Mouse (Mus musculus) adrenal gland, adult 8-10 months (tissue): ENCODE data around the gene Gm6034. TPM values are rescaled to one million over a fixed set of nuclear protein-coding genes. Genes with fewer than 3 reads are reported as not detected.
A peak's percentile ranks its signal among the peaks of the same experiment; 100 is the strongest.
"Not testable (repeated sequence)": the region's sequence is repeated elsewhere in the genome, so short reads cannot be mapped to it uniquely, and the experiment has no call there.

Source experiments
- DNase-seq: peaks from one replicate; pipeline ENCODE4 v3.0.0; 2022
- total RNA-seq, 4 experiments: library from RNA; stranded (reverse); gene quantifications; 2 replicates each; pipeline ENCODE4 v1.2.4; 2022

Gm6034 gene
- total RNA-seq, 4 experiments from 2014 or later: 0.17 to 0.30 TPM; not detected in 2

DNA sequence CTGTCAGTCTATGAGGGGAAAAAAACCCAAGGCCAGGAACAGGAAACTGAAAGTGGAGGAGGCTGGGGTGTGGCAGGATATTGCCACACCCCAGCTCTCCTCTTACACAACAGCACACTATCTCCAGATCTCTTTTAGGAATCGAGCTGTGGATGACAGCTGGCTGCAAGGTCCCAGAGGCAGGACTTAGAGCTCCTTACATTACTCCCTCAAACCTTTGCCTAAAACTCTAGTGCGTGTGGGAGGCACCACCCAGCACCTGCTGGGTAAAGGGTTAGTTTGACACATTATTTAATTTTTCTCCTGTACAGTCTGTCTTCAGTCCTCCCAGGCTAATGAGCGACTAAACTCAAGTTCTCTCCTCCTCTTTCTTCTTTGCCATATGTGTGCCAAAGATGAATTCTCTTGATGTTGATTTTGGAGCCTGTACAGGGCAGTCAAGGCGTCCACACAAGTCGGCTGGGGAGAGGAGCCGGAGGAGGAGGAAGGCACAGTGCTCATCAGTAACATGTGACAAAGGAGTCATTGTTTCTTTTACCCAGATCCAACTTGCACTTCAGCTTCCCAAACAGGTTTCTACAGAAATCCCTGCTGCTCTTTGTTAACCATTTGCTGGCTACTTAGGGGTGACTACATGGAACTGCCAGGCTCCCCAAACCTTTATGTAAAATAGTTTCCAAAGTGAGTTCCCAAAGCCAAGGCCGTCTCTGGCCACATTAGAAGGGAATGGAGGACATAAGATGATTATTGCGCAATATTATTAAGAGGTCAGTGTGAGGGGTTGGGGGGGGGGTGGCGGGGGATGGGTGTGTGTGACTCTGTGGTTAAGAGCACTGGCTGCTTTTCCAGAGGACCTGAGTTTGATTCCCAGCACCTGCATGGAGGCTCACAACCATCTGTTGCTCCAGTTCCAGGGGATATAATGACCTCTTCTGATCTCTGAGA lies 18.8 kb upstream of the Gm6034 start:
- DNase-seq: no peak

DNA sequence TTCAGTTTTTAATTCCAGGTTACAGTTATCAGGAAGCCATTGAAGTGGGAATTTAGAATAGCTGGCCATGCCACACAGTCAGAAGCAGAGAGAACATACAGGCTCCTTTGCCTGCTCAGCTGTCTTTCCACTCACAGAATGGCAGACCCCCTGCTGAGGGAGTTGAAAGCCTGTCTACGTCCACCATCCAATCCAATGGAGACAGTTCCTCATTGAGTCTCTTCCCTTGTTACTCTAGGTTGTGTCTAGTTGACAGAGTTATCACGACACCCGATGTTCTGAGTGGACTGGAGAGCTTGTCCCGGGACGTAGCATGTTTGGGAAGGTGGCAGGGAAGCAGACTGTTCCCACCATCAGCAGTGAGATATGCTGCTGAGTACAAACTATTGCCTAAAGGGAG lies 17.6 kb upstream of the Gm6034 start:
- no peak for DNase-seq

DNA sequence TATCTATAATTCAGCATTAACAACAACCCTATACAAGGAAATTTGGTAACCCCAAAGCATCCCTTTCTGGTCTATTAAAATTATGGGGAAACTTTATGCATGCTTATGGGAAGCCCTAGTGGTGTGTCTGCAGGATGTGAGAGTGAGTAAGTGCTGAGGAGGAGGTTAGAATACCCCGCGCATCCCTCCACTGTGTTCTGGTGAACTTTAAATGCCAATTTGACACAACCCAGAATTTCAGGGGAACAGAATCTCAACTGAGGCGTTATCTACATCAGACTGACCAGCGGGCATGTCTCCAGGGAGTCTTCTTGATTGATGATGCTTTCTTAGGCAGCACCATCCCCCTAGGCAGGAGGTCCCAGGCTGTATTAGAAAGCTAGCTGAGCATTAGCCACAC lies 16.9 kb upstream of the Gm6034 start:
- no peak for DNase-seq

DNA sequence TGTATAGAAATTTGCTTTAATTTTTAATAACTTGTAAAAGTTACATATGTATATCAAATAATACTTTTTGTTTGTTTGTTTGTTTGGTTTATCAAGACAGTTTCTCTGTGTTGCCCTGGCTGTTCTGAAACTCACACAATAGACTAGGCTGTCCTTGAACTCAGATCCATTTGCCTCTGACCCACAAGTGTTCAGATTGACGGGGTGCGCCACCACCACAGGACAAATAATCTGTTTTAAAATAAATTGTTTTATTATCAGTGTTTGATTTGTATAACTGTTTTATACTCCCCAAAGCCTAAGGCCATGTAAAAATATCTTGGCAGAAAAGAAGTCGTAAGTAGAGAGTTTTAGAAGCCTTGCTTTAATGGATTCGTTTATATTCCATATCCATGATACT lies 15.1 kb upstream of the Gm6034 start:
- no peak for DNase-seq

DNA sequence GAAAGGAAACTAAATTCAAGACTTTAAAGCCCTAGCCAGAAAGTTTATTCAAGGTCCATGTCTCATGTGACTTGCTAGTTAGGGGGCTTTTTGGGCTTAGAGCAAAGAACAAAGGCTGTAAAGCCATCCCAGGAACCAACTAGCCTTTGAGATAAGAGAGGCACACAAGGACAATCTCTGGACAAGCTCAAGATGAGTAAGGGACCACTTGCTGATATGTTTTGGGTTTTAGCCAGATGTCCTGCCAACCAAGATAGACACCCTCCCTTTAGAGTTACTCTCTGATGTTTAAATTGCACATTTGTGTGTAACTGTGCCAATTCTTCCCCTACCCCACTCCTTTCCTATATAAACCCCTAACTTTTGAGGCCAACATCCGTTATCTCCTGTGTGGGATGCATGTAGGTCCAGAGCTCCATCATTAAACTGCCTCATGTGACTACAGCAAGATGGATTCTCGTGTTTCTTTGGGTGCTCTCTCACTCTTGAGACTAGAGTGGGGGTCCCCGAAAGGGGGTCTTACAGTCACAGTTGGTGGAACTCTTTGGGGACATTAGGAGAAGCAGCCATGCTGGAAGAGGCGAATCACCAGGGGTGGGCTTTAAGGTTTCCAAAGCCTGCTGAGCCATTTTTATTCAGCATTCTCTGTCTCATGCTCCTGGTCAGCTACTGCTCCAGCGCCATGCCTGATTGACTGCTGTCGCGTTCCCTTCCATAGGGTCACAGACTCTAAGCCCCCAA lies 13.7 kb upstream of the Gm6034 start:
- DNase-seq: no peak

DNA sequence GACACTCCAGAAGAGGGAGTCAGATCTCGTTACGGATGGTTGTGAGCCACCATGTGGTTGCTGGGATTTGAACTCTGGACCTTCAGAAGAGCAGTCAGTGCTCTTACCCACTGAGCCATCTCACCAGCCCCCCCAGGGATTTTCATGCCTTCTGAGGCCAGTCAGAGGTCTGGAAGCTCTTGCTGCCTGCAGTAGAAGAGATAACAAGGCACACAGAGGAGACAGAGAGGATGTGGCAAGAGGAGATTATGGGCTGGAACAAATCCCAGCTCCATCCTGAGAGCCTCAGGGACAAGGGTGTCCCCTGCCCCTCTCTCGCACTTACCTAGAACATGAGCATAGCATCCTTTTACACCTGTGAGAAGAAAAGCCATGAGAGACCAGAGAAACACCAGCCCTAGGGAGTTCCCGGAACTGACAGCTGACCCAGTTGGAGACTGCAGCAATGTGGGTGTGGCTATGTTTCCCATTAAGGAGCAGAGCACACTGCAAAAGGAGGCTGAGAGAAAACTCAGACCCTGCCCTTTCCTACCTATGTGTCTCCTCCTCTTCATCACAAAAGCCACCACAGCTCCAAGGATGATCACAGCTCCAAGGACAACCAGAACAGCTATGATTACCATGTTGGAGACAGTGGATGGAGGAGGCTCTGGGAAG lies 12.6 kb upstream of the Gm6034 start:
- DNase-seq: not testable (repeated sequence)

DNA sequence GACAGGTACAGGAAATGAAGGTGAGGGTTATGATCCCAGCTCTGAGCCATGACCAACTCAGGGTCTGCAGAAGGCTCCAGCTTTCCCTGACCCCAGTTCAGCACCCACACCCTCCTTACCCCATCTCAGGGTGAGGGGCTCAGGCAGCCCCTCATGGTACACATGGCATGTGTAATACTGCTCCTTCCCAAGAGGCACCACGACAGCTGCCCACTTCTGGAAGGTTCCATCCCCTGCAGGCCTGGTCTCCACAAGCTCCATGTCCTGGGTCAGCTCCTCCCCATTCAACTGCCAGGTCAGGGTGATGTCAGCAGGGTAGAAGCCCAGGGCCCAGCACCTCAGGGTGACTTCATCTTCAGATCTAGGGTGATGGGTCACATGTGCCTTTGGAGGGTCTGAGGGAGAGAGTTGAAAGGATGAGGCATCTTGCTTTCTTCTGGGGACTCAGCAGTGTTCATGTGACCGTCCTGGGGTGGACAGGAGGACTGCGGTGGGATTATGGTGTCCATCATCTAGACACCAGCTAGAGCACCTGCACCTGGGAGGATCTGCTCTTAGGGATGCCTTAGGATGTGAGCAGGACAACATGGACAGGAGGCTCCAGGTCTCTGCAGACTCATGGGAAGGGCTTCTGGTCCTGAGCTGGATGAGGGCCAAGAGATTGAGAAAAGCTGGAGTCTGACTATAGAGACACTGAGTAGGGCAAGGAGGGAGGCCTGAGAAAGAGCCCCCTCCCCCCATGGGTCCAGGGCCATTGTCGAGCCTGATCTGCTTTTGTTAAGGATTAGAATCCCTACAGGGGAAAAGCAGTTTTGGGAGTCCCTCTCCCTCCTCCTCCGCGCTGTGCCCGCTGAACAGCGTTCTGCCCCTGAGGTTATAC lies 11.8 kb upstream of the Gm6034 start:
- not testable (repeated sequence) for DNase-seq

DNA sequence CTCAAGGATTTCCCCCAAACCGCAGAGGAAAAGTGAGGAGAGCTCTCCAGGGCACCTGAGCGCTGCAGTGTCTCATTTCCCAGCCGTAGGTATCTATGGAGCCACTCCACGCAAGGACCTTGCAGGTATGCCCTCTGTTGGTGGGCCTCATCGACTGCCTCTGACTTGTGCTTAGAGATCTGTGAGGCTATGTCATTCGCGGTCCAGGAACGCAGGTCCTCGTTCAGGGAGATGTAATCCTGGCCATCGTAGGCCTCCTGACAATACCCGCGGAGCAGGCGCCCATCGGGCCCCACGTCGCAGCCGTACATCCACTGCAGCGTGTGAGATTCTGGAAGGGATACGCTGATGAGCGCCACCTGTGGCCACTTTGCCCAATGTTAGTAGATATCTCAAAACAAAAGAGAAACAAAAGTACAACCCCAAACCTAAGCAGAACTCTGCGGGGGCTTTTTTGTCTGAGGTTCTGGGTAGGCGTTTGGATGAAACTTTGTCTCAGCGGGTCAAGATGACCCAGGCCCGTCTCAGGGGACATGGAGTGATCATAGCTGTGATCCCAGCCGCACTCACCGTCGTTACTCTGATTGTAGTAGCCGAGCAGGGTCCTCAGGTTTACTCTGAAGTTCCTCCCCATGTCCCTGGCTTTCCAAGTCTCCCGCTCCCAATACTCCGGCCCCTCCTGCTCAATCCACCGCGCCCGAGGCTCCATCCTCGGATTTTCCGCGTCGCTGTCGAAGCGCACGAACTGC lies 11.0 kb upstream of the Gm6034 start:
- DNase-seq: not testable (repeated sequence)

DNA sequence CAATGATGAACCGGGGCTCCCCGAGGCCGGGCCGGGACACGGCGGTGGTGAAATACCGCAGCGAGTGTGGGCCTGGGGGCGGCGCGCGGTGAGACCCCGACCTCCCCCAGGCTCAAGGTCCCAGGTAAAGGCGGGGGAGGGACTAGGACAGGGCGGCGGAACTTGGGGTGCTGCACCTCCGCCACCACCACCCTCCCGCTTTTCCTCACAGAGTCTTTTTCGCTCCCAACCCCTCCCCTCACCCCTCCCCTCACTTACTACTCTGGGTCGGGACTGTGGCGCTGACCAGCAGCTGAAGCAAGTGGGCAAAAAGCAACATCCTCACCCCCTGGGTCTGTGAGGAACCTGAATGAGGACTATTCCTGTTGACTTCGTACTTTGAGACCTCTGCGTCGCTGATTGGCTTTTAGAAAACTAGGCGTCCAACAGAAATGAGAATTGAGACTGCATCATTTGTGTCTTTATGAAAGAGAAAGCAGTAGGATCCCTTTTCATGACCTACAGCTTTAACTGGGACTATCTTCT lies 10.3 kb upstream of the Gm6034 start, which contains the start of gene H2-T23:
Gene H2-T23, minus strand, starts transcription at position 505 of the 525 bp plus-strand sequence.
- DNase-seq: peak; percentile 63

DNA sequence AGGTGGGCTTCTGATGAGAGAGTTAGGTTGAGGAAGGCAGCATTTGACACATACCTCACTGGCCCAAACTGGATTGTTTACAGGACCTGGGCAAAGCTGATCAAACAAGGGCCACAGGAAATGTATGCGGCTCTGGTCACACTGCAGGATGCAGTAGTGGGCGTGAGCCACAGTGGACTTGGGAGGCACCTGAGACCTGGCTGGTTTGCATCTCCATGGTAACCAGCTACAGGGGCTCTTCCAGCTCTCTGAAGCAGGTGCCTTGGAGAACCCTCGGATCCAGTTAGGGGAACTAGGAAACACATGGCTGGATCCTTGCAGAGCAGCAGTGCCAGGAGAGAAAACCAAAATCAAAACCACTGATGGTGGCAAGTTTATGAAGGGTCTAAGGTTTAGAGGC lies 8.2 kb upstream of the Gm6034 start:
- DNase-seq: not testable (repeated sequence)

DNA sequence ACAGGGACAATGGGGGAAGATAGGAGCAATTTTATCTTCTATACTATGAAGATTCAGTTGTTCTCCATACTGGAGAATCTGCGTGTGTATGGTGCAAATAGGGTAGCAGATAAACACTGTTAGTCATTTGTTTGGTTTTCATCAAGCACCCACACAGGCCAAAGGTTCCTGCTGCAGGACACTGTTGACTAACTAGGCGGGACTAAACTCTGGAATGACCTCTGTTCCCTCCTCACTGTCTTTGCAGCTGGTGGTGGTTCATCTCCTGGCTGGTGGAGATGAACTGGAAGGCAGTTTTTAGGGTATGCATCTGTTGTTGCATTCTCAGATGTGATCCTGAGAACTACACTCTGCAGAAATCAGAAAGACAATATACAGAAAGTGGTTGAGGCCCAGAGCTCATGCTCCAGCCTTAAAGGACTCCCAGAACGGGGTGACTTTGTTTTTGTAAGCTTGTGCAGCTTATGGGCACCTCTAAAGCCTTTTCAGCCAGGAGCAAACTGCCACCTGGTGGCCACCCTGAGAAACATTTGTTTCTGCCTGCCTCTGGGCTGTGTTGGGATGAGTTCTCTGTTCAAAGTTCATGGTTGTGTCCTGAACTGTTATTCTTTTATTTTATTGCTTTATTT lies 7.6 kb upstream of the Gm6034 start:
- not testable (repeated sequence) for DNase-seq

DNA sequence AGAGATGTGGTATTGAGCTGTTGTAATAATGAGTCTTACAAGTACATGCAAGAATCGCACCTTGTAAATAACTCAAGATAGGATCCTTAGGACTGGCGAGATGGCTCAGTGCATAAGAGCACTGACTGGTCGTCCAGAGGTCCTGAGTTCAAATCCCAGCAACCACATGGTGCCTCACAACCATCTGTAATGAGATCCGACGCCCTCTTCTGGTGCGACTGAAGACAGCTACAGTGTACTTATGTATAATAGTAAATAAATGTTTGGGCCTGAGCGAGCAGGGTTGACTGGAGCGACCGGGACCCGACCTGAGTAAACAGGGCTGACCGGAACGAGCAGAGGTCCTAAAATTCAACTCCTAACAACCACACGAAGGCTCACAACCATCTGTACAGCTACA lies 6.6 kb upstream of the Gm6034 start:
- not testable (repeated sequence) for DNase-seq

DNA sequence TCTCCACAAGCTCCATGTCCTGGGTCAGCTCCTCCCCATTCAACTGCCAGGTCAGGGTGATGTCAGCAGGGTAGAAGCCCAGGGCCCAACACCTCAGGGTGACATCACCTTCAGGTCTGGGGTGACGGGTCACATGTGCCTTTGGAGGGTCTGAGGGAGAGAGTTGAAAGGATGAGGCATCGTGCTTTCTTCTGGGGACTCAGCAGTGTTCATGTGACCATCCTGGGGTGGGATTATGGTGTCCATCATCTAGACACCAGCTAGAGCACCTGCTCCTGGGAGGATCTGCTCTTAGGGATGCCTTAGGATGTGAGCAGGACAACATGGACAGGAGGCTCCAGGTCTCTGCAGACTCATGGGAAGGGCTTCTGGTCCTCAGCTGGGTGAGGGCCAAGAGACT lies 2.2 kb upstream of the Gm6034 start:
- DNase-seq: not testable (repeated sequence)

DNA sequence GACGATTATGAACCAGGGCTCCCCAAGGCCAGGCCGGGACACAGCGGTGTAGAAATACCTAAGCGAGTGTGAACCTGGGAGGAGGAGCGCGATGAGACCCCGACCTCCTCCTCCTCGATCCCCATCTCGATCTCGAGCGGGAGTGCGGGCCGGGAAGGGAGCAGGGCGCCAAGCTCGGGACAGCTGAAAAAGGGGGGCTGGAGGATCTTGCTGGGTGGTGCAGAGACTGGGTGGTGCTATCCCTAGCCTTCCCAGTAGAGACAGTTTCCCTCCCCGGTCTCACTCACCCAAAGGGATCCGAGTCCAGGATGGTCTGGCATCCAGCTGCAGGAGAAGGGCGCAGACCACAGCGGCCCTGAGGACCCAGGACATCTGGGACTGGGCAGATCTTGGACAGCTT lies 706 bp upstream of the Gm6034 start:
- not testable (repeated sequence) for DNase-seq

DNA sequence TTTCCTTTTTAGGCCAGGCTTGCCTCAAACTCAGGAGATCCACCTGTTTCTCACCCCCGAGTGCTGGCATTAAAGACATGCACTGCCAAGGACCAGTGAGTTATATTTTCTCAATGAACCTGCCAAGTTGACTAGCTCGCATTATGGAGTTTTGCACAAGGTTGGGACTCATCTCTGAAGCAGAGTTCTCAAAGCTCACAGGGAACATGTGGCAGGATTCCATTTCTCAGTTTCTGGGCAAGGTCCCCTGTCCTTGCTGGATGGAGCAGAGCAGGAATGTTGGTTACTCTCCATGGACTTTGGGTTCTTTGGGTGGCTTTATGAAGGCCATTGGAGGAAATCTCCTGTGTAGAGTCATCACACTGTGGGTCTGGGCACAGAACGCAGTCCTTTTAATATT lies 525 bp downstream of the Gm6034 start:
- DNase-seq: no peak

DNA sequence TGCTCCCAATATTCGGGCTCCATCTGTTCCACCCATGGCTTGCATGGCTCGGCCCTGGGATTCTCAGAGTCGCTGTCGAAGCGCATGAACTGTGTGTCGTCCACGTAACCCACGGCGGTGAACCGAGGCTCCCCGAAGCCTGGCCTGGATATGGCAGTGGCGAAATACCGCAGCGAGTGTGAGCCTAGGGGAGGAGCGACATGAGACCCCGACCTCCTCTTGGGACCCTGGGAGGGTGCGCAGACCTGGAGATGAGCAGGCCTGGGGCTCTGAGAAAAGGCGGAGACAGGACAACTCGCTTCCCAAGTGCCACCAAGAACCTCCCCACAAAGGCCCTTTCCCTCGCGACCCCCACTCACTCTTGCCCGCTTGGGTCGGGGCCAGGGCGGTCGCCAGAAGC lies 15.2 kb downstream of the Gm6034 start:
- DNase-seq: not testable (repeated sequence)

DNA sequence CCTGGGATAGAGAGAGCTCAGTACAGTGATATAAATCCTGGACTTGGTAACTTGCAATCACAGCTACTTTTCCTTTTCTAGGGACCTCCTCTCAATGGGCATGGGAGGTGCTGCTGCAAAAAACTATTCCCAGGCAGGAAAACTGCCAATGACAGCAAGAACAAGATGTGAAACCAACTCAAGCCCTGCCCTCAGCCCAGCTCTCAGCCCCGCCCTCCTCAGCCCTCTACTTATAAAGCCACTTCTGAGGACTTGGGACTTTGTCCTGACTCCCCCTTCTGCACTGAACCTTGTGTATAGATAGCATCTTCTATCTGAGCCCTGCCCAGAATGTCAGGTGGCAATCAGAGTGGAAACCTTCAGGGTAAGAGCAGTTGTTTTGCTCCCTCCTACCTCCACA lies 15.6 kb downstream of the Gm6034 start, which contains the start of gene Gm11127:
Gene Gm11127, minus strand, starts transcription at position 10 of the 400 bp plus-strand sequence.
- DNase-seq: not testable (repeated sequence)

DNA sequence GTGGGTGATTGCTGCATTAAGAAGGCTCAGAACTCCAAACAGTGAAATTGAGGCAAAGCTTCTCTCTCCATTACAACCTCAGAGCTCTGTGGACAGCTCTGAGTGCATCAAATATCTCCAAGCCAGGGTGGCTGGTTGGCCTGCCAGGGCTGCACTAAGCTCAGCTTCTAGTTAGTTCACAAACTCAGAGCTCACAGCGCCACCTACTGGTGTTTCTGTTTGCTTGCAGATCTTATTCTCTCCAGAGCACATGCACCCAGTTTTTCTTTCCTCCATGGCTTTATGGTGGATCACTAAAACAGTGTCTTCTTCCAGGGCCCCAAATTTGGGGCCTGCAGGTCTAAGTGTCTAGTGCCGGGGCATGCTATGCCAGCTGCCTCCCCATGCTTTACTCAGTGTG lies 18.1 kb downstream of the Gm6034 start:
- peak; percentile 74 for DNase-seq

DNA sequence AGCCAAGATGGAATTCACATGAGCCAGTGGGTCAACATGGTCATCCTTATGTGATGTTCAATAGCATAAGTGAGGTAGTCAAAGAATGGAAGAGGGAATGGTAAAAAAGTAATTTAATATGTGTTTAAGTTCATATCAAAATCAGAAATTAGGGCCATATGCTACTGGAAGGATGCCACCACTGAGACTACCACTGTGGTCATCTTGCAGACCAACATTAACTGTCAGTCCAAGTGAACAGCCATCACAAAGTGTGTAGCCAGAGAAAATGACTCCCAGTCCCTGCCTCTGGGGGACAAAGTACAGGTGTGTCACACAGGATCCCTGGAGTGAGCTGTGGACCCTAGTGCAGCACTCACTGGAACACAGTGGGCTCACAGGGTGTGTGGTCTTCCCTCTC lies 39.1 kb downstream of the Gm6034 start:
- not testable (repeated sequence) for DNase-seq
